Mouse (Mus musculus) brain, embryonic 14.5 days (tissue): ENCODE data around the gene Gm9821.

ENCODE experiments used
- CTCF ChIP-seq: fragments of 200-500 bp; IDR thresholded peaks from 2 replicates; pipeline ENCODE4 v1.5.1; 2012; ENCODE audit warnings: inconsistent platforms, mild to moderate bottlenecking, moderate library complexity, borderline replicate concordance; ENCODE audit not compliant: insufficient read depth, insufficient read length; ENCODE audit errors: extremely low read depth
- POLR2A ChIP-seq: fragments of 200-500 bp; IDR thresholded peaks from 2 replicates; pipeline ENCODE4 v1.6.1; 2012; ENCODE audit warnings: mild to moderate bottlenecking, inconsistent platforms, borderline replicate concordance; ENCODE audit not compliant: poor library complexity, insufficient read depth, insufficient read length, severe bottlenecking; ENCODE audit errors: extremely low read depth

DNA sequence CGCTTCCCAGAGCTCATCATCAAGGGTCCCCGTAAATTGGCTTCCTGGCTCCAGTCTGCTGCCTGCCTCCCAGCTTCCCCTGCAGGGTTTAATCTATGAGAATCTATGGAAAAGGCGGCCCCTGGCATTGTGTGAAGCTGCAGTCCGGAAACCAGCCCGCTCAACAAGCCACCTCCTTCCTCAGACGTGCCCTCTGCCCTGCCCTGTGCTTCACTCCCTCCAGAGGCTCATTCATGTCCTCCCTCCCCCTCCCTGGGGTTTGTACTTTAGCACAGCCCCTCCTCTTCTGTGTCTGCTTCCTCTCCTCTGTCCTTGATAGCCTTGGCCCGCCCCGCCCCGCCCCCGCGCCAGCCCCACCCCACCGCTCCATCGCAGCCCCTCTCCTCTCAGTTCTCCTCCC is 38.9 kb downstream of the Gm9821 start:
- no peak for TF ChIP-seq POLR2A
- no peak for TF ChIP-seq CTCF
